Mouse (Mus musculus): ENCODE measurements around the gene Psmd6. TPM values are rescaled to one million over a fixed set of nuclear protein-coding genes. Genes with fewer than 3 reads are reported as not detected.

Psmd6 gene
- total and polyA plus RNA-seq, 3 experiments, result 185 to 647 (median 201) TPM

- peaks cover 0 to 10% of the 10 kb centered on the region in 2 experiments; a peak in 2 of 4 replicates for H3K36me3 ChIP-seq (ENCODE audit: control insufficient read depth in 1 of 2, insufficient read depth in 2 of 2, low read length in 2 of 2)
- peak; percentile 54 for TF ChIP-seq POLR2AphosphoS2 (IDR thresholded peaks at IDR 0.05; ENCODE audit: low read length)
- no peak for TF ChIP-seq POLR2AphosphoS5 (IDR thresholded peaks at IDR 0.05; ENCODE audit: borderline replicate concordance, low read depth, low read length)
- TF ChIP-seq USF2 (IDR thresholded peaks at IDR 0.05; ENCODE audit: borderline replicate concordance in 1 of 2, insufficient read depth in 1 of 2, low read depth in 1 of 2, low read length in 2 of 2), result no peak
- no peak for TF ChIP-seq TBP (IDR thresholded peaks at IDR 0.05; ENCODE audit: low read depth, low read length)
- H3K27ac ChIP-seq (ENCODE audit: control insufficient read depth, low read depth, low read length), result no peak overlapping the region
- no peaks in the 10 kb centered on the region for H3K9me3 ChIP-seq (replicated peaks; ENCODE audit: insufficient read depth, low read length)
- no peak overlapping the region for H3K9ac ChIP-seq (ENCODE audit: control insufficient read depth, low read depth, low read length, poor library complexity, severe bottlenecking)
- no peak overlapping the region for H3K4me3 ChIP-seq (ENCODE audit: control insufficient read depth in 1 of 2, insufficient read depth in 1 of 2, low read depth in 2 of 2, low read length in 2 of 2)
- no peak for DNase-seq (ENCODE audit: low read depth, low spot score)
- no peaks in the 10 kb centered on the region for H3K27me3 ChIP-seq (ENCODE audit: control insufficient read depth in 1 of 2, insufficient read depth in 2 of 2, low read length in 2 of 2)
- no peaks in the 10 kb centered on the region for H3K79me2 ChIP-seq (ENCODE audit: control insufficient read depth, insufficient read depth, low read length, poor library complexity)
- no peaks in the 10 kb centered on the region for H3K4me1 ChIP-seq (ENCODE audit: control insufficient read depth in 1 of 2, insufficient read depth in 2 of 2, low read length in 2 of 2)
Measured at GRCm38 (mm10) chr14:14110710-14111109, 10.1 kb downstream of the Psmd6 start.

- no peak for TF ChIP-seq GABPA (IDR thresholded peaks at IDR 0.05; ENCODE audit: low read depth, low read length)
- H3K27ac ChIP-seq (ENCODE audit: control insufficient read depth, low read depth, low read length), result no peak overlapping the region
- no peaks in the 10 kb centered on the region for H3K4me1 ChIP-seq (ENCODE audit: control insufficient read depth in 1 of 2, insufficient read depth in 2 of 2, low read length in 2 of 2)
- no peak overlapping the region for H3K4me3 ChIP-seq (ENCODE audit: control insufficient read depth in 1 of 2, insufficient read depth in 1 of 2, low read depth in 2 of 2, low read length in 2 of 2)
- H3K27me3 ChIP-seq (ENCODE audit: control insufficient read depth in 1 of 2, insufficient read depth in 2 of 2, low read length in 2 of 2), result no peaks in the 10 kb centered on the region
- no peak overlapping the region for H3K9ac ChIP-seq (ENCODE audit: control insufficient read depth, low read depth, low read length, poor library complexity, severe bottlenecking)
- H3K79me2 ChIP-seq (ENCODE audit: control insufficient read depth, insufficient read depth, low read length, poor library complexity), result no peaks in the 10 kb centered on the region
- H3K9me3 ChIP-seq (replicated peaks; ENCODE audit: insufficient read depth, low read length), result no peaks in the 10 kb centered on the region
- DNase-seq (ENCODE audit: low read depth, low spot score), result no peak
- H3K36me3 ChIP-seq (ENCODE audit: control insufficient read depth in 1 of 2, insufficient read depth in 2 of 2, low read length in 2 of 2), result no peaks in the 10 kb centered on the region
Measured at GRCm38 (mm10) chr14:14104930-14105318, 15.9 kb downstream of the Psmd6 start.

GRCm38 (mm10) chr14:14104213-14104929, 16.4 kb downstream of the Psmd6 start:
- H3K27ac ChIP-seq (ENCODE audit: control insufficient read depth, low read depth, low read length), result no peak overlapping the region
- H3K36me3 ChIP-seq (ENCODE audit: control insufficient read depth in 1 of 2, insufficient read depth in 2 of 2, low read length in 2 of 2), result no peaks in the 10 kb centered on the region
- no peak overlapping the region for H3K9ac ChIP-seq (ENCODE audit: control insufficient read depth, low read depth, low read length, poor library complexity, severe bottlenecking)
- H3K4me3 ChIP-seq (ENCODE audit: control insufficient read depth in 1 of 2, insufficient read depth in 1 of 2, low read depth in 2 of 2, low read length in 2 of 2), result no peak overlapping the region
- H3K9me3 ChIP-seq (replicated peaks; ENCODE audit: insufficient read depth, low read length), result no peaks in the 10 kb centered on the region
- H3K4me1 ChIP-seq (ENCODE audit: control insufficient read depth in 1 of 2, insufficient read depth in 2 of 2, low read length in 2 of 2), result no peaks in the 10 kb centered on the region
- H3K79me2 ChIP-seq (ENCODE audit: control insufficient read depth, insufficient read depth, low read length, poor library complexity), result no peaks in the 10 kb centered on the region
- no peak for DNase-seq (ENCODE audit: low read depth, low spot score)
- no peak for TF ChIP-seq CHD2 (IDR thresholded peaks at IDR 0.05; ENCODE audit: low read length)
- TF ChIP-seq SMC3 (IDR thresholded peaks at IDR 0.05; ENCODE audit: low read depth, low read length), result no peak
- no peak for TF ChIP-seq TCF12 (IDR thresholded peaks at IDR 0.05; ENCODE audit: low read depth, low read length)
- H3K27me3 ChIP-seq (ENCODE audit: control insufficient read depth in 1 of 2, insufficient read depth in 2 of 2, low read length in 2 of 2), result no peaks in the 10 kb centered on the region
